Mouse (Mus musculus) testis, adult 2 months (tissue): ENCODE measurements around the gene Gbp6.

ENCODE experiments used
- CTCF ChIP-seq: fragments of 200-500 bp; IDR thresholded peaks from 2 replicates; pipeline ENCODE4 v1.5.1; 2012; ENCODE audit warnings: low read depth, mild to moderate bottlenecking, inconsistent platforms, low read length, moderate library complexity; ENCODE audit not compliant: control insufficient read depth, insufficient read depth, insufficient replicate concordance
- POLR2A ChIP-seq: fragments of 200-500 bp; IDR thresholded peaks from 2 replicates; pipeline ENCODE4 v1.6.1; 2012; ENCODE audit warnings: low read depth, mild to moderate bottlenecking, inconsistent platforms, low read length, moderate library complexity; ENCODE audit not compliant: control insufficient read depth

- TF ChIP-seq CTCF (no peak), POLR2A (no peak)
Measured at GRCm38 (mm10) chr5:105310941-105311340, 17.4 kb upstream of the Gbp6 start.
